Mouse (Mus musculus) adrenal gland, adult 2 months (tissue): Measurements from ENCODE around the gene Kcnj11. TPM values are rescaled to one million over a fixed set of nuclear protein-coding genes. Genes with fewer than 3 reads are reported as not detected.
A peak's percentile ranks its signal among the peaks of the same experiment; 100 is the strongest.

Experiments used
- DNase-seq: peaks from one replicate; pipeline ENCODE4 v3.0.0; 2021
- polyA plus RNA-seq: library from polyadenylated mRNA; depleted of rRNA; stranded (reverse); fragments of >200 nt; gene quantifications from 2 replicates; pipeline ENCODE4 v1.2.3, GENCODE M21; 2012
- total RNA-seq, 2 experiments: library from RNA; stranded (reverse); gene quantifications; 2 replicates each; pipeline ENCODE4 v1.2.3; 2021

Kcnj11 gene
- total and polyA plus RNA-seq, 3 experiments, result 1.0 to 3.2 (median 2.9) TPM

DNA sequence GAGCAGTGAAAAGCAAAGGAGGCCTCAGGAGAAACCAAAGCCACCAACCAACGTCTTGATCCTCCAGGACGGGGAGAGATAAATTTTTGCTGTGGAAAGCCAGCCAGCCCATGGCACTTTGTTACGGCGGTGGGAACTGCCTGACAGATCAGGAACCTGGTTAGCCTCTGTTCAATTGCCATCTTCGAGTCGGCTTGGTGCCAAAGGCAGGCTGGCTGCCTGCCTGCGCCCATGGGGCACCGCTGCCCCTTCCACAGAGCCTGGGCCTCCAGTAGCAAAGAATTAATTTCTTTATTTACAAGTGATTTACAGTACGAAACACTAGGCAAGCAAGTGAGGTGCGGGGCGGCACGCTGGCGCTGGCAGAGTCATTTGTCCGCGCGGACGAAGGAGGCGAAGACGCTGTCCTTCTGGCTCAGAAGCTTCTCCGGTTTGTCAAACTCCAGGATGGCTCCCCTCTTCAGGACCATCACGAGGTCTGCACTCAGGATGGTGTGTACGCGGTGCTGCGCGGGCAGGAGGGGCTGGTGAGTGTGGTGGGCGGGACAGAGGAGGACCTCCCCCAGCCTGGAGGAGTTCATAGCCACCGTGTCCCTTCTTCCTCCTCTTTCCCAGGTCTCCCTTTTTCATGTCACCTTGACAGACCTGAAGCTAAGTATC lies 3.8 kb upstream of the Kcnj11 start:
- no peak for DNase-seq

DNA sequence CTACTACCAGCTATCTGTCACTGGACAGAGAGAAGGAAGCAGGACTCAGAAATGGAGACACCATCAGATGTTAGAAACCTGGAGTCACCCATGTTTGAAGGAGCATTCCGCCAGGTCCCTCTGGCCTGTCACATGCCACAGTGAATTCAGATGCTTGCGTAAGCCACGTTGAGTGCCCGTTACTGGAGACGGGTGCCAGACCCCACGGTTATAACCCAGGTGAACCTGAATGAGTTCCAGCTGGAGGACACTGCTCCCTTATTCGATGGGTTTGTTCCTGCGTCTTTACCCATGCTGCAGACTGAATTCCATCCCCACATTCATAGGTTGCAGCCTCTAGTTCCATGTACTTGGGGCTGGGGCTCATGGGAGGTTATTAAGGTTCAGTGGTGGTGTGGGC lies 3.2 kb upstream of the Kcnj11 start:
- no peak for DNase-seq

DNA sequence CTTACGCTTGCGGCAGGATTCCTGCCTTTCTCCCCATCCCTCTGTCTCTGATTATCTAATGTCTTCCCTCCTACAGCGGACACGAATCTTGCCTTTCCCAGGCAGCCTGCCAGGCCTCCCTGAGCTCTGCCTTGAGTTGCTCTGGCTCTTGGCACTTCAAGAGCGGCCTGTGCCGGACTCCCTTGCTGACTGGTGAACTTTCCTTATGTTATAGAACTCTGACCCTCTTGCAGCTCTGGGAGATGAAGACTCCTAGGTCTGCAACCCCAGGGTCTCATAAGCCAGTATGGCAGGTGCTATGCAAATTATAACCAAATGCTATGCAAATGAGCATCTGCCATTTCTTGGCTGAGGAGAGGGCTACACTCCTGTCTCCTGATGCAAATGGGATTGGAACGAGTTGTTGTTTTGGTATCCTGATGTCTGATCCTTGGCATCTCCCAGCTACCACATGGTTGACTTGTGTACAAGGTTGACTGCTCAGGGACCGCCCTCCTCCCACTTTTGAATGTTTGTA lies 2.6 kb upstream of the Kcnj11 start:
- no peak for DNase-seq

DNA sequence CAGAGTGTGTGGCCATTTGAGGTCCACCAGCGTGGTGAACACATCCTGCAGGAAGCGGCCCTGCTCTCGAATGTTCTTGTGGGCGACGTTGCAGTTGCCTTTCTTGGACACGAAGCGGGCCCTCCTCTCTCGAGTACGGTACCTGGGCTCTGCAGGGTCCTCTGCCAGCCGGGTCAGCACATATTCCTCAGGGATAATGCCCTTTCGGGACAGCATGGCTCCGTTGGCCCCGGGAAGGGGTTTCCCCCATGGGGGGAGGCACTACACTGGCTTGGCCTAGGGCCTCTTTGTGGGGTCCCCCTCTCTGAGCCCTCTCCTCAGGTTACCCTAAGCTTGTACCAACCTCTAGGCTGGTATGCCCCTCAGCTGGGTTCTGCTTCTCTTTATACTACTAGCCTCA lies 882 bp downstream of the Kcnj11 start:
- no peak for DNase-seq

DNA sequence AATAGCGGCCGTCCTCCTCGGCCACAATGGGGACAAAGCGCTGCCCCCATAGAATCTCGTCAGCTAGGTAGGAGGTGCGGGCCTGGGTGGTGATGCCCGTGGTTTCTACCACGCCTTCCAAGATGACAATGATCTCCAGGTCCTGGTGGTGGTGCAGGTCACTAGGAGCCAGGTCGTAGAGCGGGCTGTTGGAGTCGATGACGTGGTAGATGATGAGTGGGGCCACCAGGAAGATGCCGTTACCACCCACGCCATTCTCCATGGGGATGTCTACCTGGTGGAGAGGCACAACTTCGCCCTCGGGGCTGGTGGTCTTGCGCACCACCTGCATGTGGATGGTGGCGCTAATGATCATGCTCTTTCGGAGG lies 1.7 kb downstream of the Kcnj11 start:
- DNase-seq, result no peak

DNA sequence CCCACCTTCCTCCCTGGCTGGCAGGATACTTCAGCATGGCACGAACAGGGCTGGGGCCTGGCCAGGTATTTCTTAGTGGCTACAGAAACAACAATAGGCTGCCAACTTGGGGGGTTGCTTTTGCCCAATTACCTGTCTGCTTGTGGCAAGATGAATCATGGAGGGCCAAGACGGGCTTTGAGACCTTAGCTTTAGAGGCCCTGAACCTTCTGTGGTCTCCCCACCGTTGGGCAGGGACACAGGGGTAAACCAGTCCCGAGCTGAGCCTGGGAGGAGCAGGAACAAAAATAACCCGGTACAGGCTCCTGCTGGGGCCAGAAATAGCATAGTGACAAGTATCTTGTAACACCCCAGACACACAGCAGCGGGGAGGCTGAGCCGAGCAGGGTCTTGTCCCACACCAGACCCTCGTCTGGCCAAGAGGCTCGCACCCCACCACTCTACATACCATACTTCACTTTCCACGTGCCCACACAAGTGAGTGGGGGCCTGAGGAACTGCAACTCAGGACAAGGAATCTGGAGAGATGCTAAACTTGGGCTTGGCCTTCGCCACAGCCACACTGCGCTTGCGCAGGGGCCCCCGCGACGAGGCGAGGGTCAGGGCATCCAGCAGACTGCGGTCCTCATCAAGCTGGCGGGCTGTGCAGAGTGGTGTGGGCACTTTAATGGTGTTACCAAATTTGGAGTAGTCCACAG lies 2.2 kb downstream of the Kcnj11 start:
- DNase-seq, result no peak

DNA sequence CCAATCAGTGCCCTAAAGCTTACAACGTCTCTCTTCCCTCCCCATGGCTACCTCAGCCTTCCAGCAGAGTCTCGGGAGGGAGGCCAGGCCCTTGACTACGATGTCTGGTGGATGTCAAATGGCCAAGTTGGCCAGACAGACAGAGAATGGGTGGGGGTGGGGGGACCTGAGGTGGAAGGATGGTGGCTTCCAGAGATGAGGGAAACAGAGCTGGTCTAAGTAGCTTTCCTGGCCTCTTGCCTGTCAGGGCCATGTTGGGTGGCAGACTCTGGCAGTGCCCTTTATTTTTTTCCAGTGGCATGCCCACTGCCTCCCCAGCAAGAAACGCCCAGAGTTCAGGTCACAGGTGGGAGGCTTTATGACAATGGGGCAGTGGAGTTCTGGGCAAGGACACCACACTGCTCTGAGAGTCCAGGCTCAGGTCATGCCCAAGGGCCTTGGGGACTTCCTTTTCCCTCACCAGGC lies 3.2 kb downstream of the Kcnj11 start:
- no peak for DNase-seq

DNA sequence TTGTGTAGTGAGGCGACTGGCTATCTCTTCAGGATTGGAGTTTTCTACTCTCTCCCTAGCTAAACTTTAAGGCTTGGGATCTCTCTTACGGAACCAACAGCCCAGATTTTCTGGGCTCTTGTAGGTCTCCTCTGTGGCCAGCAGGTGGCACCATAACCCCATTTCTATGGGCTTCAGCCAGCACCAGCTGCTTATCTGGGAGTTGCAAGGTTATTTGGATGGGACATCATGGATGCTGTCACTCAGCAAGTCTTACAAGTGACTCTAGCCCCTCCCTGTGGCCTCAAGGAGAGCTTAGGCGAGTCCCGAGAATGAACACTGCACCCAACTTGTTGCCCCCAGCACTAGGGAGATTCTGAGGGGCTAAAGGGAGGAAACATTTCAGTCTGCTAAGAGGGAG lies 4.4 kb downstream of the Kcnj11 start:
- DNase-seq, result peak; percentile 65

DNA sequence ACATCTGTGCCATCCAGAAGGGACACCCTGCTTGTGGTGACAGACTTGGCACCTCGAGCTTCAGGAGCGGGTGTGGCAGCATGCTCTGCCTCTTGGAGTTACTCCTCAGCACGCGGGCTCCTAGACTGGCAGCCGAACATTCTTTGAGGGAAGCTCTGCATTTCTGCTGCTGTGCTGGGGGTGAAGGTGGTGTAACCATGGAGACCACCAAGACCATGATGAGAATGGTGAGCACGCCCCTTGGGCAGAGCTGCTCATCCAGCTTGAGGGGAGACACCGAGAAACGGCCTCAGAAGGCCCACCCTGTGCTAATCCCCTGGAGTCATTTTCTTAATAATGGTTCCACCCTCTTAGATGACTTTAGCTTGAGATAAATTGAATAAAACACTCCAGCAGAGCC lies 7.8 kb downstream of the Kcnj11 start:
- no peak for DNase-seq

DNA sequence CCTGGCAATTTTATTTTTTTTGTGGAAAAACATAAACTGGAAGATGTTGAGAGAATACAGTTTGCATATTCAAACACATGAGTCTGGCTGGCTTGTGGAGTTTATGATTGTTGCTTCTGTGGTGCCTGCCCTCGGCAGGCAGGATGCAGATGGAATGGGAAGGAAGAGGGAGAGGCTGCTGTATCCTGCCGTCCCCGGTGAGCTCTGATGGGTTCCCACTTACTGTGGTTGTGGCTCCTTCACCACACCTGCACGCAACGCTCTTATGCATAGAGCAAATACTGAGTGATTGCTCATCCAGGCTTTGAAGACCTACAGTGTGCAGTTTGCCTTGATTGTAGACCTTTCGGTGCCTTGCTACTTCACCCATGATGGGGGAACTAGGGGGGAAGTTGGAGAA lies 12.3 kb downstream of the Kcnj11 start:
- DNase-seq, result no peak

DNA sequence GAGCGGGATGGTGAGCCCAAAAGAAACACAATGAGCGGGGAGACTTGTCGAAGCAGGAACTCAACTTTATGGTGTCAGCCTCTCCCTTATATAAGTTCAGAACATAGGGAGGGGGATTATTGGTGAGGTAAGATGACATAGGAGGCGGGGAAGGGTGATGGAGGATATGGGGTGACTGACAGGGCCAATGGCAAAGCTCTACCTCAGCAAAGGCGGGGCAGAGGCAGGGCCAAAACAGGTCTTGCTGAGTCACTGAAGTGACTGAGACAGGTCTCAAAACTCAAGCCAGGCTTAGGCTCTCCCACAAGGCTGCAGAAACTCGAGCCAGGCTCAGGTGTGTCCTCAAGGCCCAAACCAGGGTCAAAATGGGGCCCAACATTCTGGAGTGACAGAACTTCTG lies 14.2 kb downstream of the Kcnj11 start:
- DNase-seq, result no peak

DNA sequence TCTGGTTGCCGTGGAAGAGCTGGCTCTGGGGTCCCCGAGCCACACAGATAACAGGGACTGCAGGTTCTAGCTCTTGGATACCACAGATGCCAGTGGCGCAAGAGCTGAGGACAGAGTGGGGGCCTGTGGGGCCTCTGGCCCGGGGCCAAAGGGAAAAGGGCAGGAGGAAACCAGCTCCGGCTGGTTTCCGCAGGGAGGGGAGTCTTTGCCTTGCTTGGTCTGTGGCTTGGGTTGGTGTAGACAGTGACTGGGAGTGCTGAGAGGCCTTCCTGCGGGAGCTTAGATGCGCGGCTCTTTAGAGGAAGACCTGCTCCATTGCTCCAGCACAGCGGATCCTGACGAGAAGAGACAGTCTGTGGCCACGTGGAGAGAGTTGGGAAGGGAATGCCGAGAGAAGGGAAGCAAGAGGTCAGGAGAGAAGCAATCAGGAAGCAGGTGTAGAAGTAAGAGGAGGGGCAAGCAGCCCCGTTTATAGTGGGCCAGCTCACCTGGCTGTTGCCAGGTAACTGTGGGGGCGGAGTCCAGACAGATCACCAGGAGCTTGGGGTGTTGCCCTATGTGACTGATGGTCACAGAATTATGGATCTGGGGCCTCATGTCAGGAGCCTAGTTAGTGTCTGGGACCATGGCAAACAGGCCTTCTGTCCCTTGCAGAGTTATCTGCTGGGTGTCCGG lies 15.6 kb downstream of the Kcnj11 start:
- no peak for DNase-seq

DNA sequence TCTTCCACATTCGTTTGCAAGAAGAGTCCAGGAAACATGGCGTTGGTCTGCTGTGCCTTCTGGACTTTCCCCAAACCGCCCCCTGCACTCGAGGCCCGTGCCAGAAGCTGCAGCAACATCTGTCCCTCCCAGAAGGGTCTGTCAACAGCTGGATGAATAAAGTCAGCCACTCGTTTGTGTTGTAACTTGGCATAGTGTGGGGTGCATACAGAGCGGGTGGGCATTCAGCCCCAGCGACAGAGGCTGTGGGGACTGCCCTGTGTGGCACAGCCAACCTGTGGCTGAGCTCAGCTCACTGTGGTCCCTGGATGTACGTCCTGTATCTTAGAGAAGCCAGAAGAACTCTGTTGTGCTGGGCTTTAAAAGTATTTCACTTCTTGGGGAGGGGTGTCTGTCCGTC lies 16.5 kb downstream of the Kcnj11 start:
- DNase-seq, result no peak

DNA sequence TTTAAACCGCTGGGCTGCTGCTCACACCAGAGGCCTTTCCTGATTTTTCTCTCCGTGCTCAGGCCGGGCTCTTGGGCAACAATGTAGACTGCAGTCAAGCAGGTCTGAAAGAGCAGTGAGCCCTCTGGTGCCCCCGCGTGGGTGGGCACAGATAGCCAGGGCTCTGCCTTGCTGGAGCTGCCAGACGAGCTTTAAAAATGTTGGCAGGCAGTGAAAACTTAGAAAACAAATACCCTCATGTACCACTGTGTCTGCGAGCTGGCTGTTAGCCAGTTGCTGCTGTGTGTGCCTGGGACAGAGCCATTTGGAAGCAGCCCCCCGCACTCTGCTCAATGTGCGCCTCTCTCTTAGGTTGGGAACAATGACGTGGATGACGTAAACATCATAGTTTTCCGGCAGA lies 22.9 kb downstream of the Kcnj11 start:
- no peak for DNase-seq

DNA sequence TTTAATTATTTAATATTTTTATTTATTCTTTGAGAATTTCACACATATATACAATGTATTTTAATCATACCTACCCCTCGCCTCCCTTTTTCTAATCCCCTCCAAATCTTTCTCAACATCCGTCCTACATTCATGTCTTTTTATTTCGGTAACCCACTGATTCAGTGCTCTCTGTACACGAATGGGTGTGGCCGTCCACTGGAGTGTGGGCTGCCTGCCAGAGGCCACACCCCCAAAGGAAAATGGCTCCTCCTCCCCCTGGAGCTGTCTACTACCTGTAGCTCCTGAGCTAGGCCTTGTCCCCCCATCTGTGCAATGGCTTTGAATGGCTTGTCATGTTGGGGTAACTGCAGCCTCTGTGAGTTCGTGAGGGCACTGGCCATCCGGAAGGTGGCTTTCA lies 23.7 kb downstream of the Kcnj11 start:
- DNase-seq, result no peak

DNA sequence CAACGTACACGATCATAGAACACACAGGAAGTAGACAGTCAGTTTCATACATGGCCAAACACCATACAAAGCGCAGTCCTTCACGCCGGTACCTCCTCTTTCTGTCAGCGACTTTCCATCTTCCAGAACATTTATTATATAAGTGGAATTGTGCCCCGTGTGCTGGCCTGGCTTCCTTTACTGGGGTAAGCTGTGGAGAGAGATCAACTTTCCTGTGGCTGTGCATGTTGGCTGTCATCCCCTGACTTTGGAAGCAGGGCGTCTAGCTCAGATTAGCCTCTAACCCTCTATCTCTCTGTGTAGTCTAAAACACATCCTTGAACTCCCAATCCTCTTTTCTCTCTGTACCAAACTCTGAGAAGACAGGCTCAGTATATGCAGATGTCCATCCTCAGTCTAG lies 31.7 kb downstream of the Kcnj11 start:
- no peak for DNase-seq

DNA sequence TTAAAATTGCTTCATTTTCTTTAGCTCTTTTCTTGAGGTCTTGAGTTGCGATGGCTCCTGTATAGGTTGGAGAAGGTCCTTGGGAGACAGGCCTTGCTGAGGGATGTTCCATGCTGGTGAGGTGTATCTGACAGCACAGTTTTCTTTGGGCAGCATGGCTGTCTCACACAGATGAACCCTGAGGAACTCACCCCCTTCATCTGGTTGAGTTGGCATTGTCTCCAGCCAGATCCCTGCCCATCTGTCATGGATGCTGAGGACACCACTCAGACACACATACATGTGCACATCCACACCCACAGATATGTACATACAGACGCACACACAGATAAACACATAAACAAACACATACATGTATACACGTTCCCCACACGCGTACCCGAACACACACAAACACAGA lies 37.3 kb downstream of the Kcnj11 start:
- no peak for DNase-seq

DNA sequence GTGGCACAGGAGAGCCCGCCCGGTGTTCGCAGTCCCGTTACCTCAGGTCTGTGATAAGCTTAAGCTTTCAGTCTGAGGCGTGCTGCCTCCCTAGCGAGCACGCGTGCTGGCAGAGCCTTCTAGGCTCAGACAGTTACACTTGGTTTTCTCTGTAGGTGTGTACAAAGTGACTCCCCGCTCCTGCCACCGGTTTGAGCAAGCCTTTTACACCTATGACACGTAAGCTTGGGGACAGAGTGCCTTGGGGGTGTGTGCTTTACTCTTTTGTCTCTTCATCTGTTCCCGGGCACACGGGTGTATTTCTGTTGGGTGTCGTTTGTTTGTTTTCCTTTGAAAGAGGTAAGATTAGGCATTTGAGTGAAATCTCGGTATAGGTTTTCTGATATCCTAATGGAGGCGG lies 39.0 kb downstream of the Kcnj11 start:
- DNase-seq, result no peak

DNA sequence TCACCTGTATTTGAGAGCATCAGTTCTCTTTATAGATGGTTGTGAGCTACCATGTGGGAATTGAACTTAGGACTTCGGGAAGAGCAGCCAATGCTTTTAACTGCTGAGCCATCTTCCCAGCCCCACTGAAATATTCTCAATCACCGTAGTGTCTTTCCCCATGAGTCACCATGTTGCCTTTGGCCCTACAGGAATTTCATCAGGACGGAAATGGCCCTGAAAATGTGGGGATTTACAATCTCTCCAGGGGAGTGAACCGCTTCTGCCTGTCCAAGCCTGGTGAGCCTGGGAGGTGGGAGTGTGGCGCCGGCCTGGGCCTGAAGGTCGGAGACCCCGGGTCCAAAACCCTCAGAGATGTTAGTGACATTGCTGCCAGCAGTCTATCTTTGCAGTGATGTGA lies 39.9 kb downstream of the Kcnj11 start:
- DNase-seq, result peak; percentile 60

DNA sequence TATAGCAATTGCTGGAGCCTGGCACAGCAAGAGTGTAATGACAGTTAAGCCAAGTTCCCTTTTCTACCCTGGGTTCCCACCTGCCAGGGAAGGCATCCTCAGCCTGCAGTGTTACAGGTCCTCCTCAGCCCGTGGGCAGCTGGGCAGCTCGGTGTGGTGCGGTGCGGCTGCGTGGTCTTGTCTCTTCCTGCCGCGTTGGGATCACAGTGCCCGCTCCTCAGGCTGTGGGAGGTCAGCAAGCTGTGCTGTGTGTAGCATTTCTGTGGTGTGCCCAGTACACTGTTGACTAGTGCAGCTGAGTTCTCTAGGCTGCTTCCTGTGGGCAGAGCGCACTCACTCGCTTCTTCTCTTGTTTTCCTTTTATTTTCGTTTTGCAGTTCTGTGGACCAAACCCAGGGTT lies 41.7 kb downstream of the Kcnj11 start:
- DNase-seq, result no peak

DNA sequence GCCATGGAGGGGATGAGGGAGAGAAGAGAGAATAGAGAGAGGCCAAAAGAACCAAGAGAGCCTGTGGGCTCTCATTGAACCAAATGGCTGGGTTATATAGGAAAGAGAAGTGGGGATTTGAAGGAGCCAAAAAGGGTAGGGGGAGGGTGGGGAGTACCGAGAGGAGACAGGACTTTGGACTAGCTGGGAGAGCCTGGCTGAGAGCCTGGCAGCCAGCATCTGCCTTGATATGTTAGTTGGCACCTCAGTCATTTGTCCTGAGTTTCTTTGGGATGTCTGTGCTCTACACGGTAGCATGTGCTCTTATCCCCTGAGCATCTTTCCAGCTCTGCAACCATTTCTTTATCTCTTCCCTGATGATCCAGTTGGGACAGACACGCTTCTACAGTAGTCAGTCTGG lies 47.0 kb downstream of the Kcnj11 start:
- DNase-seq, result no peak

DNA sequence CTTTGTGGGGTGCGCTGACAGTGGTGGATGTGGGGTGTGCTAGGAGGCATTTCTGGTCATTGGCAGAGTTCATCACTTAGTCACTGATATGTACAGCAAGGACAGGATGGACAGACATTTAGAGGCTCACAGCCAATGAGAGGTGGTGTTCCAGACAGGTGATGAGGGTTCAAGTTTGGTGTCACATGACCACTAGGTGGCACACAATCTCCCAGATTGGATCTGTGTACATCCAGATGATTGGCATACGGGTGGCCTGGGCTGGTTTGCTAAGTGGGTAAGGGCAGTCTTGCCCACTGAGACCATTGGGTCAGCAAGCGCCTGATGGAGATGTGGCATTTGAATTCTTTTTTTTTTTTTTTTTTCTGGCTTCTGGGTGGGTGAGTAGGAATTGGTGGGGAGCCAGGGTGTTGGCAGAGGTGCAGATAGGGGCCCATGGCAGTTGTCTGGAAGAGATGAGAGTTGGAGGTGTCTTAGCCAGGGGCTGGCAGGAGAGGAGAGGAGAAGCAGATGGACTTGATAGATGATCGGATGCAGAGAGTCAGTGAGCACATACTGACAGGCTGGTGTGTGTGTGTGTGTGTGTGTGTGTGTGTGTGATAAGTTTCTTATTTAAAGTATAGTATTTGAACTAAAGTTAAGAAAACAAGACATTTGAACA lies 48.3 kb downstream of the Kcnj11 start:
- no peak for DNase-seq

DNA sequence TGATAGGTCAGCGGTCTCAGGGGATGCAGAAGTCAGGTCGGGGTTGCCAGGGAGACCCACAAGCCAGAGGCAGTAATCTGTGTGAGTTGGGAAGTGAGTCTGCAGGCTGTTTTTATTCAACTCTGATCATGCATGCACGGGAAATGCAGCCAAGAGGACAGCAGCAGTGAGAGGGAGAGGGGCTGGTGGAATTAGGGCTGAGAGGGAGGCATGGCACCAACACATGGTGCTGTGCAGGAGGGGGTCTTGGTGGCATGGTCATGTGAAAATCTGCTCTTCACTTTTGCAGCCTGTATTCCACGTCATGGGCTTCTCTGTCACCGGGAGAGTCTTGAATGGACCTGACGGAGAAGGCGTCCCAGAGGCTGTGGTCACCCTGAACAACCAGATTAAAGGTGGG lies 50.6 kb downstream of the Kcnj11 start:
- no peak for DNase-seq
